Mouse (Mus musculus): ENCODE measurements around the gene Mettl17. TPM values are rescaled to one million over a fixed set of nuclear protein-coding genes. Genes with fewer than 3 reads are reported as not detected.

The Mettl17 gene
- polyA plus RNA-seq, 1 experiment from 2014 or later = 45.1 TPM

DNA sequence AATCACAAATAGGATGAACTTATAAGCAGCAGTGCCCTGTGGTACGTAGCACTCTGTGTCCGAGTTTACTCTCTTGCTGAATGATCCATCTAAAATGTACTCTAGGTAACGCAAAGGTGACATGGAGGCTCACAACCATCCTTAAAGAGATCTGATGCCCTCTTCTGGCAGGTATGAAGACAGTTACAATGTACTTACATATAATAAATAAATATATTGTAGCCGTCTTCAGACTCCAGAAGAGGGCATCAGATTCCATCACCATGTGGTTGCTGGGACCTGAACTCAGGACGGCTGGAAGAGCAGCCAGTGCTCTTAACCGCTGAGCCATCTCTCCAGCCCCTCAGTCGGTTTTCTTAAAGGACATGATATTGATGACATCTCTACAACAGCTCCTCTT is 20.1 kb downstream of the Mettl17 start:
- WGBS = 70% methylated on average over 7 of the region's 7 CpGs
- no peak for DNase-seq (ENCODE audit: low spot score)
- no peak overlapping the region for H3K4me3 ChIP-seq
- H3K9me3 ChIP-seq = no peaks in the 10 kb centered on the region
- H3K4me1 ChIP-seq = peaks cover 30% of the 10 kb centered on the region
- peaks cover 39% of the 10 kb centered on the region for H3K36me3 ChIP-seq
- peaks cover 4% of the 10 kb centered on the region; the same call in 1 of the 2 replicates for H3K27me3 ChIP-seq (ENCODE audit: insufficient read depth, poor library complexity, severe bottlenecking)
- H3K27ac ChIP-seq = no peak overlapping the region

DNA sequence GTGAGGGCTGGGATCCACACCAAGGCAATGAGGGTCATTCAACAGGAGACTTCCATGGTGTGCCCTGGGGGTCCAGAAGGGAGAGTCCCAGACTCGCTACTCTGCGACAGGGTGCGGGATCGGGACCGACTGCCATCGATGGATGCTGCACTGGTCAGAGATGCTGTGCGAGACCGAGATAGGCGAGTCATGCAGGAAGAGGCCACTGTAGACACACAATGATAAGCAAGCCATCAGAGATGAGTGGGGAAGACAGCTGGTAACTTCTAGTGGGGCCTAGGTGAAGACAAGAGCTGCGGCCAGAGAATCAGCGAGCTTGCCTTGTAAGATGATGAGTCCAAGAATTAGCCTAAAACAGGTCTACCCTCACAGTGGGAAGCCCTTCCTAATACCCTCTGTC is 21.5 kb downstream of the Mettl17 start:
- Histone ChIP-seq H3K9me3 (no peaks in the 10 kb centered on the region), H3K27ac (no peak overlapping the region), H3K36me3 (peaks cover 49% of the 10 kb centered on the region), H3K4me3 (no peak overlapping the region), H3K4me1 (peaks cover 30% of the 10 kb centered on the region), H3K27me3 (ENCODE audit: insufficient read depth, poor library complexity, severe bottlenecking) (peaks cover 6% of the 10 kb centered on the region; the same call in 1 of the 2 replicates)
- 73% methylated on average over 11 of the region's 11 CpGs for WGBS
- no peak for DNase-seq (ENCODE audit: low spot score)

DNA sequence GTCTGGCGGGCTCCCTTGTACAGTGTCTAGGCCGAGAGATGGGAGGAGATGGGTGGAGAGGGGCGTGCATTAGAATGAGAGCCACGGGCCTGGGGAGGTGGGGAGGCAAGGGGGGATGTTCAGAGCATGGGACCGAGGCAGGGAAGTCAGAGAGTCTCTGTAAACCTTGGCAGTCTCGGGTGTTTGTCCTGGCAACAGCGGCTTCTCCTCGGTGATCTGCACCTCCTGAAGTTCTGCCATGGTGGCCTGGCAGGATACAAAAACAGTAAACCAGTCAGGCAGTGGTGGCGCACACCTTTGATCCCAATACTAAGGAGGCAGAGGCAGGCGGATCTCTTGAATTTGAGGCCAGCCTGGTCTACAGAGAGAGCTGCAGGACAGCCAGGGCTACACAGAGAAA is 26.7 kb downstream of the Mettl17 start:
- no peak for DNase-seq (ENCODE audit: low spot score)
- H3K9me3 ChIP-seq = no peaks in the 10 kb centered on the region
- H3K4me3 ChIP-seq = no peak overlapping the region
- whole genome bisulfite sequencing = 84% methylated on average over 10 of the region's 10 CpGs
- peaks cover 45% of the 10 kb centered on the region for H3K4me1 ChIP-seq
- no peak overlapping the region for H3K27ac ChIP-seq
- peaks cover 39% of the 10 kb centered on the region for H3K36me3 ChIP-seq
- H3K27me3 ChIP-seq (ENCODE audit: insufficient read depth, poor library complexity, severe bottlenecking) = peaks cover 12% of the 10 kb centered on the region; the same call in 1 of the 2 replicates

DNA sequence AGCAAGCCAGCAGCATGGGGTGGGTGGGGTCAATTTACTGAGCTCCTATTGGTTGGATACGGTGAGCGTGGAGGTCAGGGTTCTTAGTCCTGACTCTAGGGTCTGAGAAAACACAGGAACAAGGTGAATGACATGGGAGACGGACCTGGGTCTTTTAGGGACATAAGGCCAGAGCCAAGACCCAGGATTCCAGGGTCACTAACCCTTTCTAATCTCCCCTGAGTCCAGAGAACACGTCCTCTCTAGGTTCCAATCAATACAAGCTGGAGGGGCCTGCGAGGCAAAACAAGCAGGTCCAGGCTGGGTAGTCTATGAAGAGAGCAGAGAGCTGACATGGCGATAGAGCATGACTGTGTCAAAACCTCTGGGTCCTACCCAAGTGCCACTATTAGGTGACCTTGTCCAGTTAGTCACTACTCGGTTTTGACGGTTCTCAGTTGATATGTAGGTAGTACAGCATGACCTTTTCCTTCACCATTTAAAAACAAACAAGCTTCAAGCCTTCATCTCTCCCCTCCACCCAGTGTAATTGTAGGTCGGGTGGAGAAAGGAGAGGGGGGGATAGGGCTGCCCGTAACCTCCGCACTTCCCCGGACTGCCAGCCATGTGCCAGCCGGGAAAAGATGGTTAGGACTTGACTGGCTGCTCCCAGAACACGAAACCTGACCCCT is 27.9 kb downstream of the Mettl17 start:
- DNase-seq (ENCODE audit: low spot score) = no peak
- Histone ChIP-seq H3K27ac (peak overlapping the region; percentile 90), H3K36me3 (peaks cover 37% of the 10 kb centered on the region), H3K4me1 (peaks cover 32% of the 10 kb centered on the region), H3K27me3 (ENCODE audit: insufficient read depth, poor library complexity, severe bottlenecking) (peaks cover 12% of the 10 kb centered on the region; the same call in 1 of the 2 replicates), H3K4me3 (peak overlapping the region; percentile 77), H3K9me3 (no peaks in the 10 kb centered on the region)
- WGBS = 5% methylated on average over 14 of the region's 14 CpGs

DNA sequence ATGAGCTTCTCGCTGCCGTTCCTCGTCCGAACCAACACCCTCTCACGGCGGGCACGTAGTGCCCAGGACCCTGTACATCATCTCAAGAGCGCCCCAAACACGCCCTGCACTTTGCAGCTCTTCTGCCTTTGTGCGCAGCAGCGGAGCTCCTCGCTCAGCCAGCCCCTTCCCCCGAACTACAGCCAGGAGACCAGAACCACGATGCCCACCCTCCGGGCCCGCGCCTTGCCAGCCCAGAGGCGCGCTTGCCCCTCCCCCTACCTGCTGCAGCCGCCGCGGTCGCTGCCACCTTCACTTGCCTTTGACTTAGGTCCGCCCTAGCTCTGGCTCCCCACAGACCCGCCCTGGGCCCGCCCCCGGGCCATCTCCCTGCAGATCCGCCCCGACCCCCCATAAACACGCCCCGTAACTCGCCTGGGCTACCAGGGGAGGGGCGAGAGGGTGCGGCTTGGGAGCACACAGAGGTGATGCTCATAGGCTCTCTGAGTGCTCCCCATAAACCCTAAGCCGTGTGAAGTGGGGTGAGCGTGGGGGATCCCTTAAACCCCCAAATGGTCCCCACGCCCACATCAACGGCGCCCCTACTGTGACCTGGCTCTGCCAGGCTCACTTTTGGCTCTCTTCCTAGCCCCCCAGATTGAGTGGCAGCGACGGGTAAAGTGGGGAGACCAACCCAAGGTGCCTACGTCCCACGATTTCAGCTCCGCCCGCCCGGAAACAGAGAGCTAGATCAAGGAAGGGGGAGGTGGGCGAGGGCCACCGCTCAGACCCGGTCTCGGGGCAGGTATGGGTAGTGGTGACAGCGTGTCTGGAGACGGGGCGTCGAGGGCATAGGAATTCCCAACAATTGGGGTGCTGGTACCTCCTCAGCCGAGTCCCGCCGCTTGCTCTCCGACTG is 28.7 kb downstream of the Mettl17 start:
- Histone ChIP-seq H3K4me3 (peak overlapping the region; percentile 77), H3K9me3 (no peaks in the 10 kb centered on the region), H3K4me1 (peaks cover 28% of the 10 kb centered on the region), H3K27me3 (ENCODE audit: insufficient read depth, poor library complexity, severe bottlenecking) (peaks cover 9% of the 10 kb centered on the region; the same call in 1 of the 2 replicates), H3K36me3 (peaks cover 30% of the 10 kb centered on the region), H3K27ac (peak overlapping the region; percentile 90)
- peak; percentile 91 for DNase-seq (ENCODE audit: low spot score)
- under 1% methylated on average over 58 of the region's 58 CpGs for WGBS

DNA sequence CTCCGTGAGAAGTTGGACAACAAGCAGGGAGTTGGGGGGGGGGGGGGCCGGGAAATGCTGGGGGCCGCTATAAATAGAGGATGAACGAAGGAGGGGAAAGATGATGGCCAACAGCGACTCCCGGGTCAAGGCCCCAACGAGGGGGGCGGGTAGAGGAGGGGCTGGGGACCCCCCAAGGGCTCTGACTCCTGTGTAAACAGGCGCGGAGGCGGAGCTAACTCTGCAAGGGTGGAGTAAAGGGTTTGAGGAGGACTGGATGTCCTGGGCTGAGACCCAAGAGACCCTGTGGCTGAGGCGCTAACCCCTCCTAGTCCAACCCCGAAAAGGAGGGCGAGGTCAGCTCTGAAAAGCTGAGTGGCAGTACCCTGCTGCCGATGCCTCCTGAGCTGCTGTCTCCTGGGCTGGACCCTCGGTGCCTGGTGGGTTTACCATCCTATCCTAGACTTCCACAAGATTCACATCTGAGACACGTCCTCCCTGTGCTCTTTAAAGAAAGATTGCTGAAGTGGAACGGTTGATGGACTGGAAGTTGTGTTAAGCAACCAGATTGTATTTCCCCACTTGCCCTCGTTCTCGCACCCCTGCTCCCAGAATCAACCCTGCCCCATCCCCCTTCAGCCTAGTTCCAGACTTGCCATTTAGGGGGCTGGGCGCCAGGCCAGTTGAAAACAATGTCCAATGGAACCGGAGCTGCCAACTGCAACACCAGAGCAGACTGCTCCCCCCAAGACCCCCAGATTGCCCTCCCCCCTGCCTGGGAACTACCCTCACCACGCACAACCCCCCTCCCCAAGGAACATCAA is 29.5 kb downstream of the Mettl17 start, which contains the start of gene Ndrg2:
Gene Ndrg2, minus strand, starts transcription at position 199 of the 803 bp plus-strand sequence.
- WGBS = 2% methylated on average over 21 of the region's 23 CpGs
- Histone ChIP-seq H3K4me1 (peaks cover 28% of the 10 kb centered on the region), H3K27me3 (ENCODE audit: insufficient read depth, poor library complexity, severe bottlenecking) (peaks cover 8% of the 10 kb centered on the region; the same call in 1 of the 2 replicates), H3K4me3 (peak within 1 kb of the TSS; percentile 77), H3K9me3 (no peaks in the 10 kb centered on the region), H3K36me3 (peaks cover 21% of the 10 kb centered on the region), H3K27ac (peak within 1 kb of the TSS; percentile 90)
- DNase-seq (ENCODE audit: low spot score) = peak; percentile 85

DNA sequence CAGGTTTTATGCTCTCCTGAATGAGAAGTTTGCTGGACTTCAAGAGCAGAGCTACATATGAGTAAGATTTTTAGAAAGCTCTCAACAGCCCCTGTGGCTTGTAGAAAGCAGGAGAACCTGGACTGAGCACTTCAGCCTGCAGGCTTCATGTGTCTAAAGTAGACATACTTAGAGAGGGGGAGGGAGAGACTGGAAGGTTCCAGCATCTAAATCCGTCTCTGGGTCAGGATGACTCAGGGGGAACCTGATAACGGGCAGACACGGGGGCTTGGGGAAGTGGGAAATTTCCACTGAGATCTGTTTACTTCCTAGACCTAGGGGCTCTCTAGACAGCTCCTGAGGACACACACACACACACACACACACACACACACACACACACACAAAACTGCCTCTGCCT is 30.4 kb downstream of the Mettl17 start:
- H3K27ac ChIP-seq = peak overlapping the region; percentile 90
- H3K4me1 ChIP-seq = peaks cover 28% of the 10 kb centered on the region
- no peak overlapping the region for H3K4me3 ChIP-seq
- no peak for DNase-seq (ENCODE audit: low spot score)
- peaks cover 12% of the 10 kb centered on the region for H3K36me3 ChIP-seq
- WGBS = 12% methylated on average over 3 of the region's 3 CpGs
- H3K27me3 ChIP-seq (ENCODE audit: insufficient read depth, poor library complexity, severe bottlenecking) = peaks cover 8% of the 10 kb centered on the region; the same call in 1 of the 2 replicates
- H3K9me3 ChIP-seq = no peaks in the 10 kb centered on the region

DNA sequence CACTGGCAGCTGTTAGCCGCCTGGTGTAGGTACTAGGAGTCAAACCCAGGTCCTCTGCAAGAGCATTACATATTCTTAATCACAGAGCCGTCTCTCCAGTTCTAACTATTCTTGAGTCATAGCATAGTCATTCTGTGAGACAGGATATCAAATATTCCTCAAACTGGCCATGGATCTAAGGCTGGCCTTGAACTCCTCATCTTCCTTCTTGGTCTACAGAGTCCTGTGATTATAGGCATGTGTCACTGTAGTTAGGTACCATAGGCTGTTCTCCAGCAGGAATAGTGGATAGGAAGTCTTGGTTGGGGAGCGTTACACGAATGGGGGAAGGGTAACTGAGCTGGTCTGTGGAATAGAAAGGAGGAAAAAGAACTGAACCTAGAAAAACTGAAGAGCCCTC is 31.9 kb downstream of the Mettl17 start:
- Histone ChIP-seq H3K27ac (no peak overlapping the region), H3K36me3 (peaks cover 1% of the 10 kb centered on the region; the same call in 1 of the 2 replicates), H3K27me3 (ENCODE audit: insufficient read depth, poor library complexity, severe bottlenecking) (peaks cover 2% of the 10 kb centered on the region; the same call in 1 of the 2 replicates), H3K4me3 (no peak overlapping the region), H3K9me3 (no peaks in the 10 kb centered on the region), H3K4me1 (peaks cover 32% of the 10 kb centered on the region)
- no peak for DNase-seq (ENCODE audit: low spot score)
- 81% methylated on average over 4 of the region's 4 CpGs for WGBS

DNA sequence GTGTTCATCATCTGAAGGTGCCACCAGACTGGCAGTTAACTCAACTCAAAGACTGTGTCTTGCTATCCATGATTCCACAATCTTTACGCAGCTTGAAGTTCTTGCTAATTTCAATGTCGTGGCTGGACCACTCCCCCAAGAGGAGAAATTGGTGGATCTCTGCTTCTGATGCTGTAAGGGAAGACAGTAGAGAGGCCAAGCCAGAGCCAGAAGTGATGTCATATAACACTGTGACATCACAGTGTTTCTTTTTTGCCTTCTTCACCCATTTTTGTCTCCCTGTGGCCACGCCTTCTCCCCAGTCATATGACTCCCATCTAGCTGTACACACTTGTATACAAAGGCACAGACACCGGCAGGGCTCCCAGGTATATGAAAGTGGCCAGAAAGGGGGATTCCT is 33.5 kb downstream of the Mettl17 start, which contains the start of gene Tppp2:
Gene Tppp2, plus strand, starts transcription at position 301 of the 400 bp plus-strand sequence.
- Histone ChIP-seq H3K9me3 (no peaks in the 10 kb centered on the region), H3K27me3 (ENCODE audit: insufficient read depth, poor library complexity, severe bottlenecking) (no peaks in the 10 kb centered on the region), H3K27ac (no peak within 1 kb of the TSS), H3K4me3 (no peak within 1 kb of the TSS), H3K4me1 (peaks cover 36% of the 10 kb centered on the region), H3K36me3 (no peaks in the 10 kb centered on the region)
- 86% methylated on average over 4 of the region's 4 CpGs for WGBS
- no peak for DNase-seq (ENCODE audit: low spot score)

DNA sequence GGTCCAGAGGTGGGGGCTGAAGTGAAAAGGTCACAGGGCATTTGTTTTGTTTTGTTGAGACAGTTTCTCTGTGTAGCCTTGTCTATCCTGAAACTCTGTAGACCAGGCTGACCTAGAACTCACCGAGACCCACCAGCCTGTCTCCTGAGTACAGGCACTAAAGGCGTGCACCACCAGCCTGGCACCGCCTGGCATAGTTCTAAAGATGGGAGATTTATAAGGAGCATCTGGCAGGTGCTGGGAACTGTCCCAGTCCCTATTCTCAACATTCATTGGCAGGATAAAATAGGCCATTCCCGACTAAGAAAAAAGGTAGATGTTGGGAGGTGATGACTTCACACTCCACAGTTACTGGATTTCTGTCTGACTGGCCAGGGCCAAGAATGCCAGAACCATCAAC is 34.3 kb downstream of the Mettl17 start:
- WGBS = 84% methylated on average over 4 of the region's 4 CpGs
- Histone ChIP-seq H3K4me3 (no peak overlapping the region), H3K27ac (no peak overlapping the region), H3K27me3 (ENCODE audit: insufficient read depth, poor library complexity, severe bottlenecking) (no peaks in the 10 kb centered on the region), H3K36me3 (no peaks in the 10 kb centered on the region), H3K4me1 (peaks cover 41% of the 10 kb centered on the region), H3K9me3 (no peaks in the 10 kb centered on the region)
- no peak for DNase-seq (ENCODE audit: low spot score)

DNA sequence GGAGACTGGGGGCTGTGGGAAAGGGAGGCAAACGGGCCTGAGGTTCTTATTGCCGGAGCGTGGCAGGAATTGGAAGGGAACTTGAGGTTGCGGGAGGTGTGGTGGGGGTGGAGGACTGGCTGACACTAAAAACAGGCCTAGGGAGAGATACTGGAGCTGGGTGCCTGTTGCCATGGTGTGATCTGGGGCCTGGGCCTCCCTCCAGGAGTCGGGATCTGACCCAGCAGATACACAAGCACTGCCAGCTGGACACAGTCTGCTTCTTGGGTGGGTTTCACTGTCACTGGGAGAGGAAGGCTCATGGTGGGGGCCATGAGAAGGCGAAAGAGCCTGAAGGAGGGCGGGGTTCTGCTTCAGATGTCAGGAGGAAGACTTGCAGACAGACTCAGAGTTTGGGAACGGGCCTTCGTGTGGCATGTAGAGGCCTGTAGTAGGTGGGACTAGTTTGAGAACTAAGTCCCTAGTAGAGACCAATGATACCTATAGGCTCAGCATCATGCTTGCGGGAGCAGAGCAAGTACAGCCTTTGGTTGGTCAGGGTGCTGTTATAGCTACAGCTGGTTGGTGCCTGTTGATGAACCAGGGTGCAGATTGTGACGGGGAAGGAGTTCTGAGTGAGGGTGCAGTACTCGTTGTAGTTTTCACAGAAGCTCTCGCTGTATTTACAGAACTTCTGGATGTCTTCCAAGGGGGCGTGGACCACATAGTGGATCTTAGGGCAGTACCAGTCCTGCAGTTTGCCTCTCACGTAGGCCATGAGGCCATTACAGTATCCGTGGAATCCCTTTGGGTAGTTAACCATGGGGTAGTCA is 37.3 kb downstream of the Mettl17 start:
- H3K9me3 ChIP-seq = no peaks in the 10 kb centered on the region
- H3K27me3 ChIP-seq (ENCODE audit: insufficient read depth, poor library complexity, severe bottlenecking) = no peaks in the 10 kb centered on the region
- no peak overlapping the region for H3K4me3 ChIP-seq
- 72% methylated on average over 16 of the region's 16 CpGs for WGBS
- DNase-seq (ENCODE audit: low spot score) = no peak
- H3K4me1 ChIP-seq = peaks cover 32% of the 10 kb centered on the region
- peak overlapping the region; percentile 64; the same call in 1 of the 2 replicates for H3K27ac ChIP-seq
- H3K36me3 ChIP-seq = no peaks in the 10 kb centered on the region

DNA sequence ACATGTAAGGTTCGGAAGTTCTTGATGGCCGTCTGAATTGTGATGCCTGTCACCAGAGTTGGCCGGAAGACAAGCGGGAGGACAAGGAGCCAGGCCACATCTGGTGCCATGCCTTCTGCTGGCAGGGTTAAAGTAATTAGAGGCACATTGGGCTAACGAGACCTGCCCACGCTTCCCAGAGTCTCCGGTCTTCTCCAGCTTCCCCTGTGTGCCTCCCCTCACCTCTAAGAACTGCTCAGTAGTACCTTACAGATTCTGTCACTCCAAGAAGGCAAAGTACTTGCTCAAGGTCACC is 37.9 kb downstream of the Mettl17 start, which contains the start of gene Rnase13:
Gene Rnase13, minus strand, starts transcription at position 203 of the 295 bp plus-strand sequence.
- Histone ChIP-seq H3K36me3 (no peaks in the 10 kb centered on the region), H3K4me1 (peaks cover 32% of the 10 kb centered on the region), H3K27me3 (ENCODE audit: insufficient read depth, poor library complexity, severe bottlenecking) (no peaks in the 10 kb centered on the region), H3K9me3 (no peaks in the 10 kb centered on the region), H3K4me3 (no peak within 1 kb of the TSS), H3K27ac (peak within 1 kb of the TSS; percentile 64; the same call in 1 of the 2 replicates)
- 84% methylated on average over 7 of the region's 7 CpGs for WGBS
- DNase-seq (ENCODE audit: low spot score) = no peak
